Mouse (Mus musculus): ENCODE results near the gene Lypd5.

The Lypd5 gene

GRCm38 (mm10) chr7:24365258-24366014 lies 16.4 kb downstream of the Lypd5 start:
- H3K9me3 ChIP-seq (ENCODE audit: low read length) = no peaks in the 10 kb centered on the region
- TF ChIP-seq CTCF (conservative IDR thresholded peaks at IDR 0.05; ENCODE audit: low read length) (no peak), NANOG (IDR thresholded peaks at IDR 0.05; ENCODE audit: borderline replicate concordance, low read length) (no peak), POU5F1 (IDR thresholded peaks at IDR 0.05; ENCODE audit: borderline replicate concordance, low read length) (no peak)
- H3K36me3 ChIP-seq (ENCODE audit: insufficient read depth, low read length) = no peaks in the 10 kb centered on the region
- H3K4me1 ChIP-seq (replicated peaks; ENCODE audit: low read depth, low read length) = peaks cover 19% of the 10 kb centered on the region
- H3K4me3 ChIP-seq (replicated peaks; ENCODE audit: low read length) = no peak overlapping the region
- H3K27me3 ChIP-seq (ENCODE audit: insufficient read depth, low read length) = peaks cover 38% of the 10 kb centered on the region

GRCm38 (mm10) chr7:24366716-24367632 lies 18.0 kb downstream of the Lypd5 start:
- peaks cover 25% of the 10 kb centered on the region for H3K4me1 ChIP-seq (replicated peaks; ENCODE audit: low read depth, low read length)

GRCm38 (mm10) chr7:24368226-24368625 lies 19.2 kb downstream of the Lypd5 start:
- no peaks in the 10 kb centered on the region for H3K9me3 ChIP-seq (ENCODE audit: low read length)
- TF ChIP-seq CTCF (conservative IDR thresholded peaks at IDR 0.05; ENCODE audit: low read length) (no peak), NANOG (IDR thresholded peaks at IDR 0.05; ENCODE audit: borderline replicate concordance, low read length) (no peak), POU5F1 (IDR thresholded peaks at IDR 0.05; ENCODE audit: borderline replicate concordance, low read length) (no peak)
- H3K27me3 ChIP-seq (ENCODE audit: insufficient read depth, low read length) = peaks cover 59% of the 10 kb centered on the region
- H3K4me1 ChIP-seq (replicated peaks; ENCODE audit: low read depth, low read length) = peaks cover 33% of the 10 kb centered on the region
- H3K4me3 ChIP-seq (replicated peaks; ENCODE audit: low read length) = no peak overlapping the region
- H3K36me3 ChIP-seq (ENCODE audit: insufficient read depth, low read length) = no peaks in the 10 kb centered on the region

More at GRCm38 (mm10) chr7:24366716-24367632, 18.0 kb downstream of the Lypd5 start:
- no peak overlapping the region for H3K4me3 ChIP-seq (replicated peaks; ENCODE audit: low read length)
- no peak for TF ChIP-seq NANOG (IDR thresholded peaks at IDR 0.05; ENCODE audit: borderline replicate concordance, low read length)
- TF ChIP-seq POU5F1 (IDR thresholded peaks at IDR 0.05; ENCODE audit: borderline replicate concordance, low read length) = no peak
- TF ChIP-seq CTCF (conservative IDR thresholded peaks at IDR 0.05; ENCODE audit: low read length) = no peak
- peaks cover 51% of the 10 kb centered on the region for H3K27me3 ChIP-seq (ENCODE audit: insufficient read depth, low read length)
- no peaks in the 10 kb centered on the region for H3K36me3 ChIP-seq (ENCODE audit: insufficient read depth, low read length)
- no peaks in the 10 kb centered on the region for H3K9me3 ChIP-seq (ENCODE audit: low read length)

GRCm38 (mm10) chr7:24368946-24369345 lies 19.9 kb downstream of the Lypd5 start:
- Histone ChIP-seq H3K36me3 (ENCODE audit: insufficient read depth, low read length) (no peaks in the 10 kb centered on the region), H3K9me3 (ENCODE audit: low read length) (no peaks in the 10 kb centered on the region), H3K4me3 (replicated peaks; ENCODE audit: low read length) (no peak overlapping the region), H3K27me3 (ENCODE audit: insufficient read depth, low read length) (peaks cover 54% of the 10 kb centered on the region), H3K4me1 (replicated peaks; ENCODE audit: low read depth, low read length) (peaks cover 40% of the 10 kb centered on the region)
- TF ChIP-seq CTCF (conservative IDR thresholded peaks at IDR 0.05; ENCODE audit: low read length) (no peak), POU5F1 (IDR thresholded peaks at IDR 0.05; ENCODE audit: borderline replicate concordance, low read length) (no peak), NANOG (IDR thresholded peaks at IDR 0.05; ENCODE audit: borderline replicate concordance, low read length) (no peak)

GRCm38 (mm10) chr7:24369731-24370541 lies 20.9 kb downstream of the Lypd5 start, which contains the start of gene Kcnn4:
TSS of gene Kcnn4 (plus strand) at chr7:24370263.
- Histone ChIP-seq H3K4me1 (replicated peaks; ENCODE audit: low read depth, low read length) (peaks cover 42% of the 10 kb centered on the region), H3K9me3 (ENCODE audit: low read length) (no peaks in the 10 kb centered on the region), H3K36me3 (ENCODE audit: insufficient read depth, low read length) (no peaks in the 10 kb centered on the region), H3K27me3 (ENCODE audit: insufficient read depth, low read length) (peaks cover 57% of the 10 kb centered on the region), H3K4me3 (replicated peaks; ENCODE audit: low read length) (peak within 1 kb of the TSS; percentile 74)
- no peak for TF ChIP-seq NANOG (IDR thresholded peaks at IDR 0.05; ENCODE audit: borderline replicate concordance, low read length)
- no peak for TF ChIP-seq CTCF (conservative IDR thresholded peaks at IDR 0.05; ENCODE audit: low read length)
- no peak for TF ChIP-seq POU5F1 (IDR thresholded peaks at IDR 0.05; ENCODE audit: borderline replicate concordance, low read length)

- no peak for TF ChIP-seq CTCF (conservative IDR thresholded peaks at IDR 0.05; ENCODE audit: low read length)
- TF ChIP-seq POU5F1 (IDR thresholded peaks at IDR 0.05; ENCODE audit: borderline replicate concordance, low read length) = no peak
- TF ChIP-seq NANOG (IDR thresholded peaks at IDR 0.05; ENCODE audit: borderline replicate concordance, low read length) = no peak
- H3K9me3 ChIP-seq (ENCODE audit: low read length) = no peaks in the 10 kb centered on the region
- H3K4me3 ChIP-seq (replicated peaks; ENCODE audit: low read length) = no peak overlapping the region
- no peaks in the 10 kb centered on the region for H3K36me3 ChIP-seq (ENCODE audit: insufficient read depth, low read length)
- H3K4me1 ChIP-seq (replicated peaks; ENCODE audit: low read depth, low read length) = peaks cover 37% of the 10 kb centered on the region
- peaks cover 46% of the 10 kb centered on the region for H3K27me3 ChIP-seq (ENCODE audit: insufficient read depth, low read length)
Observed at GRCm38 (mm10) chr7:24371012-24371808, 22.2 kb downstream of the Lypd5 start.

GRCm38 (mm10) chr7:24371809-24372145 lies 22.8 kb downstream of the Lypd5 start:
- Histone ChIP-seq H3K27me3 (ENCODE audit: insufficient read depth, low read length) (peaks cover 46% of the 10 kb centered on the region), H3K4me3 (replicated peaks; ENCODE audit: low read length) (no peak overlapping the region), H3K9me3 (ENCODE audit: low read length) (no peaks in the 10 kb centered on the region), H3K36me3 (ENCODE audit: insufficient read depth, low read length) (no peaks in the 10 kb centered on the region), H3K4me1 (replicated peaks; ENCODE audit: low read depth, low read length) (peaks cover 40% of the 10 kb centered on the region)
- TF ChIP-seq NANOG (IDR thresholded peaks at IDR 0.05; ENCODE audit: borderline replicate concordance, low read length) (no peak), POU5F1 (IDR thresholded peaks at IDR 0.05; ENCODE audit: borderline replicate concordance, low read length) (no peak), CTCF (conservative IDR thresholded peaks at IDR 0.05; ENCODE audit: low read length) (no peak)
